Mouse (Mus musculus) MEL (cell line): Measurements from ENCODE around the gene Nrcam.

Experiments
- CHD1 ChIP-seq: IDR thresholded peaks from 2 replicates; pipeline ENCODE4 v1.6.1; 2012; ENCODE audit warnings: low read depth, mild to moderate bottlenecking, inconsistent platforms, low read length, improper control_type of control experiment
- CTCF ChIP-seq, 3 experiments: IDR thresholded peaks in 2 of 3; conservative IDR thresholded peaks in 1 of 3; 2 replicates each; pipeline ENCODE4 v1.5.1; 2011 to 2012; ENCODE audit warnings: low read length in 3 of 3, low read depth in 2 of 3, mild to moderate bottlenecking in 2 of 3, improper control_type of control experiment in 1 of 3, inconsistent platforms in 1 of 3, mixed read lengths in 1 of 3, moderate library complexity in 1 of 3; ENCODE audit not compliant: control insufficient read depth in 1 of 3, insufficient read depth in 1 of 3, poor library complexity in 1 of 3, severe bottlenecking in 1 of 3
- ELF1 ChIP-seq: IDR thresholded peaks from 2 replicates; pipeline ENCODE4 v1.6.1; 2014; ENCODE audit warnings: low read depth, mild to moderate bottlenecking, inconsistent platforms, low read length, improper control_type of control experiment, moderate library complexity
- EP300 ChIP-seq, 2 experiments: IDR thresholded peaks; 2 replicates each; pipeline ENCODE4 v1.6.1; 2011; ENCODE audit warnings: improper control_type of control experiment in 2 of 2, low read length in 2 of 2, low read depth in 1 of 2, mild to moderate bottlenecking in 1 of 2
- POLR2A ChIP-seq, 2 experiments: IDR thresholded peaks; 2 replicates each; pipeline ENCODE4 v1.6.1; 2011 to 2012; ENCODE audit warnings: low read length in 2 of 2, mild to moderate bottlenecking in 2 of 2, control low read depth in 1 of 2, improper control_type of control experiment in 1 of 2, low read depth in 1 of 2, moderate library complexity in 1 of 2; ENCODE audit not compliant: control insufficient read depth in 1 of 2, insufficient read depth in 1 of 2, poor library complexity in 1 of 2

- TF ChIP-seq CTCF (IDR thresholded peaks at IDR 0.05 in 2 of 3, conservative IDR thresholded peaks at IDR 0.05 in 1 of 3; ENCODE audit: control insufficient read depth in 1 of 3, insufficient read depth in 1 of 3, low read depth in 2 of 3, low read length in 3 of 3, poor library complexity in 1 of 3, severe bottlenecking in 1 of 3) (no peak), POLR2A (IDR thresholded peaks at IDR 0.05; ENCODE audit: control insufficient read depth in 1 of 2, insufficient read depth in 1 of 2, low read depth in 1 of 2, low read length in 2 of 2, poor library complexity in 1 of 2) (no peak), CHD1 (no peak), EP300 (IDR thresholded peaks at IDR 0.05; ENCODE audit: low read depth in 1 of 2, low read length in 2 of 2) (no peak), ELF1 (no peak)
These were observed 16.6 kb downstream of the Nrcam start for GRCm38 (mm10) chr12:44345251-44345650.
